Mouse (Mus musculus): ENCODE results near the gene Pla2g16. TPM values are rescaled to one million over a fixed set of nuclear protein-coding genes. Genes with fewer than 3 reads are reported as not detected.

Pla2g16 gene
- polyA plus RNA-seq, 1 experiment, result 64.5 TPM

- Histone ChIP-seq H3K36me3 (ENCODE audit: control insufficient read depth, insufficient read depth) (peaks cover 19% of the 10 kb centered on the region), H3K4me2 (ENCODE audit: low read depth) (no peak overlapping the region), H3K27me3 (ENCODE audit: control insufficient read depth, insufficient read depth, insufficient read length) (no peaks in the 10 kb centered on the region), H3K4me3 (no peak overlapping the region), H3ac (ENCODE audit: control insufficient read depth, insufficient read length) (no peak overlapping the region), H3K79me2 (ENCODE audit: control insufficient read depth, insufficient read depth) (no peaks in the 10 kb centered on the region)
- no peak for TF ChIP-seq CEBPB (IDR thresholded peaks at IDR 0.05; ENCODE audit: insufficient read depth, poor library complexity, severe bottlenecking)
- no peak for TF ChIP-seq REST (IDR thresholded peaks at IDR 0.05; ENCODE audit: insufficient read depth, insufficient read length)
- TF ChIP-seq SRF (IDR thresholded peaks at IDR 0.05; ENCODE audit: control insufficient read depth, insufficient read length, low read depth), result no peak
- no peak for TF ChIP-seq TCF3 (IDR thresholded peaks at IDR 0.05; ENCODE audit: insufficient read length, low read depth)
- TF ChIP-seq TCF12 (IDR thresholded peaks at IDR 0.05; ENCODE audit: insufficient read depth, poor library complexity, severe bottlenecking), result no peak
- TF ChIP-seq E2F4 (IDR thresholded peaks at IDR 0.05; ENCODE audit: insufficient read depth), result no peak
- no peak for TF ChIP-seq POLR2AphosphoS2 (IDR thresholded peaks at IDR 0.05; ENCODE audit: insufficient read length, low read depth)
These were observed 20.5 kb downstream of the Pla2g16 start for GRCm38 (mm10) chr19:7577710-7578109.

GRCm38 (mm10) chr19:7581042-7581441, 23.8 kb downstream of the Pla2g16 start:
- Histone ChIP-seq H3K79me2 (ENCODE audit: control insufficient read depth, insufficient read depth) (no peaks in the 10 kb centered on the region), H3K27me3 (ENCODE audit: control insufficient read depth, insufficient read depth, insufficient read length) (no peaks in the 10 kb centered on the region), H3ac (ENCODE audit: control insufficient read depth, insufficient read length) (no peak overlapping the region), H3K36me3 (ENCODE audit: control insufficient read depth, insufficient read depth) (peaks cover 21% of the 10 kb centered on the region), H3K4me3 (no peak overlapping the region), H3K4me2 (ENCODE audit: low read depth) (no peak overlapping the region)
- TF ChIP-seq TCF3 (IDR thresholded peaks at IDR 0.05; ENCODE audit: insufficient read length, low read depth), result no peak
- no peak for TF ChIP-seq SRF (IDR thresholded peaks at IDR 0.05; ENCODE audit: control insufficient read depth, insufficient read length, low read depth)
- TF ChIP-seq TCF12 (IDR thresholded peaks at IDR 0.05; ENCODE audit: insufficient read depth, poor library complexity, severe bottlenecking), result no peak
- TF ChIP-seq MYOG (IDR thresholded peaks at IDR 0.05; ENCODE audit: control insufficient read depth in 1 of 3, insufficient read depth in 1 of 3, insufficient read length in 2 of 3, low read depth in 2 of 3), result no peak
- TF ChIP-seq E2F4 (IDR thresholded peaks at IDR 0.05; ENCODE audit: insufficient read depth), result no peak
- TF ChIP-seq USF1 (IDR thresholded peaks at IDR 0.05; ENCODE audit: low read depth), result no peak

GRCm38 (mm10) chr19:7583101-7583500, 25.8 kb downstream of the Pla2g16 start:
- Histone ChIP-seq H3ac (ENCODE audit: control insufficient read depth, insufficient read length) (no peak overlapping the region), H3K36me3 (ENCODE audit: control insufficient read depth, insufficient read depth) (peaks cover 25% of the 10 kb centered on the region), H3K4me3 (no peak overlapping the region), H3K79me2 (ENCODE audit: control insufficient read depth, insufficient read depth) (no peaks in the 10 kb centered on the region), H3K4me2 (ENCODE audit: low read depth) (no peak overlapping the region), H3K27me3 (ENCODE audit: control insufficient read depth, insufficient read depth, insufficient read length) (no peaks in the 10 kb centered on the region)
- TF ChIP-seq MYOG (IDR thresholded peaks at IDR 0.05; ENCODE audit: control insufficient read depth in 1 of 3, insufficient read depth in 1 of 3, insufficient read length in 2 of 3, low read depth in 2 of 3) (no peak), REST (IDR thresholded peaks at IDR 0.05; ENCODE audit: insufficient read depth, insufficient read length) (no peak), TCF3 (IDR thresholded peaks at IDR 0.05; ENCODE audit: insufficient read length, low read depth) (no peak), SRF (IDR thresholded peaks at IDR 0.05; ENCODE audit: control insufficient read depth, insufficient read length, low read depth) (no peak), TCF12 (IDR thresholded peaks at IDR 0.05; ENCODE audit: insufficient read depth, poor library complexity, severe bottlenecking) (no peak), POLR2A (IDR thresholded peaks at IDR 0.05; ENCODE audit: insufficient read length, low read depth) (no peak), CEBPB (IDR thresholded peaks at IDR 0.05; ENCODE audit: insufficient read depth, poor library complexity, severe bottlenecking) (no peak), USF1 (IDR thresholded peaks at IDR 0.05; ENCODE audit: low read depth) (no peak), E2F4 (IDR thresholded peaks at IDR 0.05; ENCODE audit: insufficient read depth) (no peak), MYOD1 (IDR thresholded peaks at IDR 0.05; ENCODE audit: control insufficient read depth in 1 of 3, insufficient read length in 2 of 3, low read depth in 2 of 3) (no peak), POLR2AphosphoS2 (IDR thresholded peaks at IDR 0.05; ENCODE audit: insufficient read length, low read depth) (no peak), MAX (IDR thresholded peaks at IDR 0.05; ENCODE audit: low read depth) (no peak)

- Histone ChIP-seq H3K79me2 (ENCODE audit: control insufficient read depth, insufficient read depth) (no peaks in the 10 kb centered on the region), H3K27me3 (ENCODE audit: control insufficient read depth, insufficient read depth, insufficient read length) (no peaks in the 10 kb centered on the region), H3K36me3 (ENCODE audit: control insufficient read depth, insufficient read depth) (peaks cover 25% of the 10 kb centered on the region), H3K4me2 (ENCODE audit: low read depth) (no peak overlapping the region), H3ac (ENCODE audit: control insufficient read depth, insufficient read length) (no peak overlapping the region), H3K4me3 (no peak overlapping the region)
- TF ChIP-seq USF1 (IDR thresholded peaks at IDR 0.05; ENCODE audit: low read depth), result no peak
- no peak for TF ChIP-seq MYOD1 (IDR thresholded peaks at IDR 0.05; ENCODE audit: control insufficient read depth in 1 of 3, insufficient read length in 2 of 3, low read depth in 2 of 3)
- no peak for TF ChIP-seq SRF (IDR thresholded peaks at IDR 0.05; ENCODE audit: control insufficient read depth, insufficient read length, low read depth)
- no peak for TF ChIP-seq CEBPB (IDR thresholded peaks at IDR 0.05; ENCODE audit: insufficient read depth, poor library complexity, severe bottlenecking)
- no peak for TF ChIP-seq POLR2AphosphoS2 (IDR thresholded peaks at IDR 0.05; ENCODE audit: insufficient read length, low read depth)
- TF ChIP-seq MYOG (IDR thresholded peaks at IDR 0.05; ENCODE audit: control insufficient read depth in 1 of 3, insufficient read depth in 1 of 3, insufficient read length in 2 of 3, low read depth in 2 of 3), result no peak
These were observed 26.3 kb downstream of the Pla2g16 start for GRCm38 (mm10) chr19:7583599-7583998.

- Histone ChIP-seq H3K4me3 (no peak overlapping the region), H3ac (ENCODE audit: control insufficient read depth, insufficient read length) (no peak overlapping the region), H3K36me3 (ENCODE audit: control insufficient read depth, insufficient read depth) (peaks cover 12% of the 10 kb centered on the region), H3K79me2 (ENCODE audit: control insufficient read depth, insufficient read depth) (no peaks in the 10 kb centered on the region), H3K27me3 (ENCODE audit: control insufficient read depth, insufficient read depth, insufficient read length) (no peaks in the 10 kb centered on the region), H3K4me2 (ENCODE audit: low read depth) (no peak overlapping the region)
- no peak for TF ChIP-seq USF1 (IDR thresholded peaks at IDR 0.05; ENCODE audit: low read depth)
- no peak for TF ChIP-seq POLR2AphosphoS2 (IDR thresholded peaks at IDR 0.05; ENCODE audit: insufficient read length, low read depth)
- no peak for TF ChIP-seq CEBPB (IDR thresholded peaks at IDR 0.05; ENCODE audit: insufficient read depth, poor library complexity, severe bottlenecking)
- peak in 2 of 3 experiments; percentile 29 to 72 for TF ChIP-seq MYOD1 (IDR thresholded peaks at IDR 0.05; ENCODE audit: control insufficient read depth in 1 of 3, insufficient read length in 2 of 3, low read depth in 2 of 3)
These were observed 28.0 kb downstream of the Pla2g16 start for GRCm38 (mm10) chr19:7585279-7585678.

All from myocyte (in vitro differentiated cells).